Mouse (Mus musculus) olfactory bulb, adult 2 months (tissue): ENCODE measurements around the gene Rfx5.
"Not testable (repeated sequence)": the region's sequence is repeated elsewhere in the genome, so short reads cannot be mapped to it uniquely, and the experiment has no call there.

Experiments used
- CTCF ChIP-seq: fragments of 200-500 bp; IDR thresholded peaks from 2 replicates; pipeline ENCODE4 v1.5.1; 2012; ENCODE audit warnings: low read depth, mild to moderate bottlenecking, low read length, moderate library complexity; ENCODE audit not compliant: insufficient read depth
- POLR2A ChIP-seq: fragments of 200-500 bp; IDR thresholded peaks from 2 replicates; pipeline ENCODE4 v1.6.1; 2012; ENCODE audit warnings: mild to moderate bottlenecking, low read depth, low read length, moderate library complexity; ENCODE audit not compliant: insufficient read depth

- not testable (repeated sequence) for TF ChIP-seq CTCF, POLR2A
Measured at GRCm38 (mm10) chr3:94942211-94942967, 11.5 kb upstream of the Rfx5 start.
